Mouse (Mus musculus) brain, embryonic 14.5 days (tissue): ENCODE measurements around the gene Lpp.

Experiments used
- CTCF ChIP-seq: fragments of 200-500 bp; IDR thresholded peaks from 2 replicates; pipeline ENCODE4 v1.5.1; 2012; ENCODE audit warnings: inconsistent platforms, mild to moderate bottlenecking, moderate library complexity, borderline replicate concordance; ENCODE audit not compliant: insufficient read depth, insufficient read length; ENCODE audit errors: extremely low read depth
- POLR2A ChIP-seq: fragments of 200-500 bp; IDR thresholded peaks from 2 replicates; pipeline ENCODE4 v1.6.1; 2012; ENCODE audit warnings: mild to moderate bottlenecking, inconsistent platforms, borderline replicate concordance; ENCODE audit not compliant: poor library complexity, insufficient read depth, insufficient read length, severe bottlenecking; ENCODE audit errors: extremely low read depth

DNA sequence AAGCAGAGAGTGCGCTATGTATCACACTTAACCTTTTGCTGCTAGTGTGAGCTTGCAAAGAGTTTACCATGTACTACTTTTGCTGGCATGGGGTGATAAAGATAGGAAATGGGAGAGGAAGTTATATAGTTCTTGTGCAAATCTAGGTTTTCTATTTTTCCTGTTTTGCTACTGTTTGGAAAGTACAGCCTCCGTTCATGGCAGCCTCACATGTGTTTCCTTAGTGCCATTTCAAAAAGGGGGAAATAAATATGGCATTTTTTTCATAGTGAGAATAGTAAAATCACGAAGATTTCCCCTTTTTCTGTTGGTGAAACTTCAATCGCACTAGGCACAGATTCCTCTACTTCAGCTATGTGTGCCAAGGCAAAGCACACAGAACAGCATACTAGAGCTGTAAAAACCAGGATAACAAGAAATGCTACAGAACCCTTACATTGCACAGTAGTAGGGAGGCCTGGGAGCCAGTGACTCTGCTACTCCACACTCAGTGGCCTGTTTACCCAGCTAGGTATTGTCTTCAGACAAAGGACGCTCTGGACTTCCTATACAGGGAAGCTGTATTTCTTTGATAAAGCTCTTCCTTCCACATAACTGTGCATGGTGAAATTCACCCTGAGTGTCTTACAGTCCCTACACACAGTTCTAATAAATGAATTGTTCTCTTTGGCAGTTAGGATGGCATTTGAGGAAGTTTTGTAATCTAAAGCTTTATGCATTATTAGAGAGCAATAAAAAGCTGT is 276.6 kb downstream of the Lpp start:
- TF ChIP-seq CTCF (no peak), POLR2A (no peak)
